Mouse (Mus musculus) lung, adult 10 weeks (tissue): Measurements from ENCODE around the gene Zfp141. TPM values are rescaled to one million over a fixed set of nuclear protein-coding genes. Genes with fewer than 3 reads are reported as not detected.

Experiments used
- polyA plus RNA-seq: library from polyadenylated mRNA; stranded (reverse); fragments of 350-450 nt; fragmentation: Illumina TruSeq; extraction: RNeasy Lipid Tissue Mini Kit (QIAGEN cat#74804); gene quantifications from one replicate; pipeline ENCODE4 v1.2.3, GENCODE M21; 2014; ENCODE audit warnings: low read depth, low replicate concordance; ENCODE audit not compliant: insufficient read depth

The Zfp141 gene
- 3.3 TPM for polyA plus RNA-seq

GRCm38 (mm10) chr7:42505588-42505987 is at the start of gene Zfp141:
Gene Zfp141 (minus strand): TSS chr7:42505740.

GRCm38 (mm10) chr7:42447850-42448249 is 57.7 kb downstream of the Zfp141 start, which contains the start of gene 4933421I07Rik:
Gene 4933421I07Rik (minus strand): TSS chr7:42448120.

Other genes with a start within 250 kb of the Zfp141 start
- gene Vmn2r61, start 245.7 kb downstream of the Zfp141 start, polyA plus RNA-seq = not detected
- not detected for gene 4933421I07Rik, start 57.6 kb downstream of the Zfp141 start, polyA plus RNA-seq
- gene Gm21028, start 72.8 kb upstream of the Zfp141 start, polyA plus RNA-seq = not detected
- gene Zfp977, start 86.8 kb upstream of the Zfp141 start, polyA plus RNA-seq = 0.55 TPM
- gene Zfp976, start 136.8 kb upstream of the Zfp141 start, polyA plus RNA-seq = 2.3 TPM
- gene Zfp975, start 187.0 kb upstream of the Zfp141 start, polyA plus RNA-seq = 2.9 TPM
- gene Gm17067, start 221.3 kb upstream of the Zfp141 start, polyA plus RNA-seq = not detected